Mouse (Mus musculus): ENCODE results near the gene Pex5. TPM values are rescaled to one million over a fixed set of nuclear protein-coding genes. Genes with fewer than 3 reads are reported as not detected.

Pex5 gene
- polyA plus RNA-seq, 1 experiment from 2014 or later = 54.4 TPM

DNA sequence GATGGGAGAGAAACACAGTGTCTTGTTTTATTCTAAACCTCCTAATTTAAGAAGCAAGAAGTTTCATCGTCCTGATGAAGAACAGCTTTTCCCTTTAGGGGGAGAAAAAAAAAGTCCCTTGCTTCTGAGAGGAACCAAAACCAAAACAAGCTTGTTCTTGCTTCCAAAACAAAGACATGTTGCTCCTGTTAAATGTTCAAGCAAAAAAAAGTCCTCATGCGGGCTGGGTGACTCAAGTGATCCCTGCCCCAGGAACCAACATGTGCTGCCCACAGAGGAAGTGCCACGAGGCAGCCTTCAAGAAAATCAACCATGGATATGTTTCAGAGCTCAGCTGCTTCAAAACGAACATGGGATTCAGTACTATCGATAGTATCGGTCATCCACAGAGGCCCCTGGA, 55.9 kb downstream of the Pex5 start:
- Histone ChIP-seq H3K4me1 (ENCODE audit: control insufficient read depth, insufficient read depth, low read length) (no peaks in the 10 kb centered on the region), H3K9me3 (ENCODE audit: control insufficient read depth, low read length) (no peaks in the 10 kb centered on the region), H3K4me2 (ENCODE audit: low read depth) (no peak overlapping the region), H3K27ac (ENCODE audit: low read depth, low read length) (no peak overlapping the region), H3K36me3 (ENCODE audit: control insufficient read depth, insufficient read depth, low read length) (no peaks in the 10 kb centered on the region), H3K9ac (ENCODE audit: low read length) (no peak overlapping the region), H3K4me3 (ENCODE audit: low read depth, low read length) (no peak overlapping the region), H3K27me3 (ENCODE audit: control insufficient read depth, insufficient read depth, low read length) (no peaks in the 10 kb centered on the region)
- ATAC-seq (ENCODE audit: insufficient read depth, low FRiP score, low TSS enrichment) = no peak
- WGBS = 89% methylated on average over 6 of the region's 6 CpGs
- no peak for DNase-seq (ENCODE audit: low spot score)

DNA sequence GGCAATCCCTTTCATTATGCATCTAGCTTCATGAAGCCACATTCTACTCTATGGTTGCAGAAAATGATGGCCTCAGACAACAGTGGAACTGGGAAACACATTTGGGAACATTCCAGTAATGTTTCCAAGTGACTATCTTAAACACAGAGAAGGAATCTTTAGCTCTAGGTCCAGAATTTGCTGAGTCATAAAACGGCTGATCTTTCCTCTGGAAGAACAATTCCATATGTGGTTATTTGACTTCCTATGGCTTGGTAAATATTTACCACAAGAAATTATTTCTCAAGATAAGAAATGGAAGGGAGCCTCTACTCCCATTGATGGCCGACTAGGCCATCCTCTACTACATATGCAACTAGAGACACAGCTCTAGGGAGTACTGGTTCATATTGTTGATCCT, 61.6 kb downstream of the Pex5 start:
- ATAC-seq (ENCODE audit: insufficient read depth, low FRiP score, low TSS enrichment) (no peak), DNase-seq (ENCODE audit: low spot score) (no peak)
- Histone ChIP-seq H3K4me3 (ENCODE audit: low read depth, low read length) (no peak overlapping the region), H3K9ac (ENCODE audit: low read length) (no peak overlapping the region), H3K4me1 (ENCODE audit: control insufficient read depth, insufficient read depth, low read length) (no peaks in the 10 kb centered on the region), H3K27me3 (ENCODE audit: control insufficient read depth, insufficient read depth, low read length) (no peaks in the 10 kb centered on the region), H3K9me3 (ENCODE audit: control insufficient read depth, low read length) (no peaks in the 10 kb centered on the region), H3K27ac (ENCODE audit: low read depth, low read length) (no peak overlapping the region), H3K36me3 (ENCODE audit: control insufficient read depth, insufficient read depth, low read length) (no peaks in the 10 kb centered on the region), H3K4me2 (ENCODE audit: low read depth) (no peak overlapping the region)
- 81% methylated on average over 2 of the region's 2 CpGs for WGBS

Other genes with a start within 250 kb of the Pex5 start
- not detected in 2 replicates for gene Vmn2r27, start 183.2 kb downstream of the Pex5 start, polyA plus RNA-seq (2014; fragmentation: Nextera tagmentation; extraction: Ambion mirVana)
- not detected in 2 replicates for gene Cd163, start 110.4 kb downstream of the Pex5 start, polyA plus RNA-seq (2014; fragmentation: Nextera tagmentation; extraction: Ambion mirVana)
- 17.2 TPM in 2 replicates for gene Clstn3, start 49.7 kb upstream of the Pex5 start, polyA plus RNA-seq (2014; fragmentation: Nextera tagmentation; extraction: Ambion mirVana)
- 0.12 and 0.17 TPM in 2 replicates for gene C1rl, start 78.0 kb upstream of the Pex5 start, polyA plus RNA-seq (2014; fragmentation: Nextera tagmentation; extraction: Ambion mirVana)
- 0.12 TPM in 1 of 2 replicates, not detected in the other for gene C1ra, start 97.3 kb upstream of the Pex5 start, polyA plus RNA-seq (2014; fragmentation: Nextera tagmentation; extraction: Ambion mirVana)
- gene C1s1, start 127.3 kb upstream of the Pex5 start, polyA plus RNA-seq (2014; fragmentation: Nextera tagmentation; extraction: Ambion mirVana) = 0.28 and 0.73 TPM in 2 replicates
- gene C1rb, start 155.2 kb upstream of the Pex5 start, polyA plus RNA-seq (2014; fragmentation: Nextera tagmentation; extraction: Ambion mirVana) = not detected in 2 replicates
- gene C1s2, start 221.0 kb upstream of the Pex5 start, polyA plus RNA-seq (2014; fragmentation: Nextera tagmentation; extraction: Ambion mirVana) = not detected in 2 replicates
- gene Lpcat3, start 248.0 kb upstream of the Pex5 start, polyA plus RNA-seq (2014; fragmentation: Nextera tagmentation; extraction: Ambion mirVana) = 37.3 and 42.2 TPM in 2 replicates

Data from neural tube, embryonic 11.5 days (tissue).